Mouse (Mus musculus) thymus, adult 2 months (tissue): ENCODE data around the gene AU022252.

Experiments used
- CTCF ChIP-seq: fragments of 200-500 bp; IDR thresholded peaks from 2 replicates; pipeline ENCODE4 v1.5.1; 2012; ENCODE audit warnings: mild to moderate bottlenecking, control low read depth, low read length, moderate library complexity, borderline replicate concordance; ENCODE audit not compliant: control insufficient read depth, poor library complexity, insufficient read depth; ENCODE audit errors: extremely low read depth
- POLR2A ChIP-seq: fragments of 200-500 bp; IDR thresholded peaks from 2 replicates; pipeline ENCODE4 v1.6.1; 2012; ENCODE audit warnings: mild to moderate bottlenecking, low read length, control low read depth, moderate library complexity; ENCODE audit not compliant: control insufficient read depth, poor library complexity, insufficient read depth; ENCODE audit errors: extremely low read depth

DNA sequence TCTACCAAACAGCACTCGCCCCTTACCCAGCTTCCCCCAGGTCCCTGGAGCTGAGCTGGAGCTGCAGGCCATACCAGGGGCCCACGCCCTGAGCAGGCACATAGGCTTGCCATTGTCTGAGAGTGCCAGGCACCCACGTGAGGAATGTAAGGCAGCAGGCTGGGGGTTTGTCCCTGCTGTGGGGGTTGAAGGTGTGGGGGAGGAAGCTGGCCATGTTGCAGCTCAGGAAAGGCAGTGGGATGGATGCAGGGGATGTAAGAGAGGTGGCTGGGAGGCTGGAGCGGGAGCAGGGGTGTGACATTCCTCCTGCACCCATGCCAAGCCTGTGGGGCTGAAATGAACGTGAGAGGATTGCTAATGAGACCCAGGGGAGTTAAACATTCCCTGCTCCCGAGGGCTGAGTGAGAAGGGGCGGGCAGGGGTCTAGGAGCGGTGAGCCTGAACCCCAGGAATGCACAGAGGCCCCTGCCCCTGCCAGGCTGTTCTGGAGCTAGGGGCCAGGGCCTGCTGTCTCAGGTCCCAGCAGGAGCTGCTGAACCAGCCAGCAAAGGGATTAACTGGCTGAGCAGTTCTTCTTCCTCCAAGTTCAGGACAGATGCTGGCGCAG is 21.6 kb upstream of the AU022252 start:
- TF ChIP-seq CTCF: no peak
- no peak for TF ChIP-seq POLR2A
